Mouse (Mus musculus) 416B (cell line): ENCODE measurements around the gene Upp2.
A peak's percentile ranks its signal among the peaks of the same experiment; 100 is the strongest.

Experiments used
- DNase-seq: peaks from one replicate; pipeline ENCODE4 v3.0.0; 2011; ENCODE audit warnings: low read depth

Gene Upp2

DNA sequence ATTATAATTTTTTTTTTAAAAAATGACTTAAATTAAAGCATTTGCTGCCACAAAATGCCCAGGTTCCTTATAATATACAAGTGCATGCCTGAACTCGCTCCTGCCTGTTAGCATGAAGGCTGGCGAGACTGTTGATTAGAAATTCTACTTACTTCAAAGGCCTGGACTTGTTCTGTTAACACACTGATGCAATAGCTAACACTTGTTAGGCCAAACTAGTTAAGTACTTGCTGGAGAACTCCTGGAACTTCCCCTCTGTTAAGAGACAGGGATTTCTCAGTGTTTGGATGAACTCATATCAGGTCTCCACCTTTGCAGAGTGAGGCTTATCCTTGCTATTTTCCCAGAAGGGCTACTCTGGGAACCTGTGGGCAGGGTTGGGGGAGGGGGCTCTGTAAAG, 105.4 kb downstream of the Upp2 start:
- no peak for DNase-seq

DNA sequence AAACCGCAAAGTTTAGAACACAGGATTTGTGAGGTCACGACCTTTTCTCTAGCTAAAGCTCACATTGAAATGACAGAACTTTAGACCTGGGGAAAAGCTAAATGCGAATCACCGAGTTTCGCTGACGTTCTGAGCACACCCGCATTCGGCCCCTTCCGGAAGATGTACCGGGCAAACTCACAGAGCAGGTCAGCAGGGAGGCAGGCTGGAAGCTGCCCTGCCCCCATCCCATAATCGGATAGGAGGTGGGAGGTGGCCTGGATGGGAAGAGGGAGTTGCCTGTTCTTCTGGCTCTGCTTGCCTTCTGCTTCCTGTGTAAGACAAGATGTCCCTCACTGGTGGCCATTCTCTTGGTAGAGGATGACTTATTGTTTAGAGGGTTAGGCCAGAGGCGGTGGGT, 112.9 kb downstream of the Upp2 start:
- no peak for DNase-seq

DNA sequence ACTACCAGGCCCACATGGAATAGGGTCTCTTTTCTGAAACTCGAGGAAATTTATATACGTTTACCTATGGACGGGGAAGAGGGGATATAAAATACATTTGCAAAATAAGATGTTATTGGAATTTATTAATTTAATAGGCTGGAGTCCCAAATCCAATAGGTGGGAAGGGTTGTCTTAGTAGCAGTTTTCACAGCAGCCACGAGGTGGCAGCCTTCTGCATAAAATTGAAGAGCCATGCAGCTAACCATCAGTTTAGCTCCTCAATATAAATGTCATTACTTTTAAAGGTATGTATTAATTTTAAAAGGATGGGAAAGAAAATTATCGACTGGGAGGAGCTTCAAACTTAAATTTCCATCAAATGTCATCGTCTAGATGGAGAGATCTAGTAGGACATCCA, 113.7 kb downstream of the Upp2 start:
- DNase-seq: peak; percentile 65

DNA sequence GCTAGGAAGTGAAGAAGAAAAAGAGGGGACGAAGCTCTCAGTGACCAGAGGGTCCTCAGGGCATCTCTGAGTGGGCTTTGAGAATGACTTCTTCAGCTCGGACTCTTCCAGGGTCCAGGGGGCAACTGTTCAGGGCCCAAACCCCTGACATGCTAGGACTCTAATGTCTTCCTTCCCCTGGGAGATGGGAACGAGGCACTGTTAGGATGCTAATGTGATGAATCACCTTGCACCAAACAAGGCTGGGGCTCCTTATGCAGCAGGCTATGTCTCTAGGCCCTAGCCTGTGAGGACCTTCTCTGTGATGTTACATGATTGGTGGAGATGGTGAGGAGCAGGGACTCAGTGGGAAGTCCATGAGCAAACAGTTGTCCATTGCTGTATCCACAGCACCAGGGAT, 114.3 kb downstream of the Upp2 start:
- DNase-seq: no peak

DNA sequence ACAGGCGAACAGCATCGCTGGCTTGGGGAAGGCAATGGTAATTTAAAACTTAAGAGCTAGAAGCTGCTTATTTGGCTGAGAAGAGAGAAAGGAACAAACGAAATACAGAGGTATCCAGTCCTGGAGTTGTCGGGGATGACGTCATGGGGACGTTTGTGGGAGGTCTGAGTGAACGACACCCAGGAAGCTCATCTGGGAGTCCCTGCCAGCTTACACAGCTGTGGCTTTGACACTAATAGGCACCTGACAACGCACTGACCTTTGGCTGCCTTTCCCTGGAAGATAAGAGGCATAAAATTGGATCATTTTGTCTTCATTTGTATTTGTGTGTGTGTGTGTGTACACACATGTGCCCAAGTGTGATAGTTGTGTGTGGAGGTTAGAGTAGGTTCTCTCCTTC, 130.4 kb downstream of the Upp2 start:
- DNase-seq: no peak

DNA sequence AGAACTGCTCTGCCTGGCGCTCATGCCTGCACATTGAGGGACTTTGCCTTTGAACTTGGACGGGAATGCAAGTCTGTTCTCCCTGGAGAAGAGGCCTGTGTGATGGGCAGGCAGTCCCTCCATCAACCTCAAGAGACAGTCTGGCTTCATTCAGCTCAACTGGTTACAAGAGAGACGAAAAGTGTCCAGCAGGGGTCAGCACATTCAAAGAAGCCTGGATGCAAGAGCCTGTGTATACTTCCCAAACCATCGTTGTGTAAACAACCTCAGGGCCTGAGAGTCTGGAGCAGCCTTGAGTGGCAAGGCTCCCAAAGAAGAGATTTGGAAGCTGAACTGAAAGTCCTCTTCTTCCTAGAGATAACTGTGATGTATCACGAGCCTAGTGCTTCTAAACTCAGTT, 132.8 kb downstream of the Upp2 start:
- peak; percentile 64 for DNase-seq

DNA sequence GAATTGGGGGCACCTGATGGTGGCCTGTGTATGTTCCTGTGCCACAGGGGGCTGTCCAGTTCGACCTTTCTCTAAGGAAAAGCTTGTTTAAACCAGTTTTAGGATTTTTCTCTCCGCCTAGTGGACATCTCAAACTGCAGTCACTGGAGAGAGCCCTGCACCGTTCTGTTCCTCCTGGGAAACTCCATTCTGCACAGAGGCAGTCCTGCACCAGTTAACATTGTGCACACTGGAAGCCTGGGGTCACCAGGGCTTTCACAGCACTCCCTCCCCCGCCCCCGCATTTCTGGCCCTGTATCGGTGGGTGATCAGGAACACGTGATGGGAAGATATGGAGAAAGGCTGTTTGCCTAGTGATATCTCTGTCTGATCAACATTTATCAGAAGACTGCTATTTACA, 133.3 kb downstream of the Upp2 start:
- DNase-seq: no peak

DNA sequence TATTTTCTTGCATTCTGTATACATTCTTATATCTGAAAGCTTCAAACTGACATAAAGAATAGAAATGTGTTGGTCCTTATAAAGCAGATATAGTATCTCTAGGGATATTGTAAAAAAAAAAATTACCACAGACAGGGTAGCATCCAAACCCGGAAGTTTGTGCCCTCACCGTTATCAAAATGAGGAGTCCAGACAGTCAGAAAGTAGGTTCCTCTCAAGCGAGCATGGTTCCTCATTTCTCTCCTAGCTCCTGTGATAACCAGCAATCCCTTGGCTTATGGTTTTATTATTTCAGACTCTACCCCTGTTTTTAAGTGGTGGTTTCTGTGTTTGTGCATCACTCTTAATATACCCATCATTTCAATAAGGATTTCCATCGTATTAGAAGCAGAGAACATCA, 134.5 kb downstream of the Upp2 start:
- no peak for DNase-seq

DNA sequence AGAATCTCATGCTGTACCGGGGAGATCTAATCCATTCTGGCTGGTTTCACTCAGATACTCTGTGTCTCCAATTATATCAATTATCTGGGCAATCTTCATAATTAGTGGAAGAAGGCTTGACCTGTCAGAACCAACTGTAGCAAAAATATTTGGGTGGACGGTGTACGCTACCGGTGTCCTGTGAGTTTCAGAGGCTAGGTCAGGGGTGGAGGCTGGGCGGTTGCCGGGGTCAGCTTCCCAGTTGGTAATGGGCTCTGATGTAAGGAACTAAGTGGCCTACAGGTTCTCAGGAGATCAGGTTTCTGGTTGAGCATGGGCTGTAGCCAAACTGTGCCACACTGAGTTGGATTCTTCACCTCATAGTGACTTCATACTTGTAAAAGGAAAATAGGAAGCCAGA, 136.1 kb downstream of the Upp2 start:
- DNase-seq: no peak

DNA sequence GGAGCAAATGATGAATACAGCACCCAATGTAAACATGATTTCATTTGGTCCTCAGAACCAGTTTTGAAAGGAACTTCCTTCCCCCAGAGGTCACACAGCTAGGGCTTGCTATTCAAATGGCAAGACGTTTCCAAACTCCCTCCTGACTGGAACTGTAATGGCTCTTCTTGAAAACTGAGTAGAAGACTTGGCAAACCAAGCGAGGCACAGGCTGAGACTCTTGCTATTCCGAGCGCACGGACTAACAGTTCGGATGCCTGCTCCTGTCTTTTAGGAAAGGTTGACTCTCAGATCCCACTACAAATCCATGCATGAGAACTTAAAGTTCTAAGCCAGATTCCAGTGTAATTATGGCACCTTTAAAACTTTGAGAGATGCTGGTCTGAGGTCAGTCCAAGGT, 136.5 kb downstream of the Upp2 start:
- DNase-seq: no peak

DNA sequence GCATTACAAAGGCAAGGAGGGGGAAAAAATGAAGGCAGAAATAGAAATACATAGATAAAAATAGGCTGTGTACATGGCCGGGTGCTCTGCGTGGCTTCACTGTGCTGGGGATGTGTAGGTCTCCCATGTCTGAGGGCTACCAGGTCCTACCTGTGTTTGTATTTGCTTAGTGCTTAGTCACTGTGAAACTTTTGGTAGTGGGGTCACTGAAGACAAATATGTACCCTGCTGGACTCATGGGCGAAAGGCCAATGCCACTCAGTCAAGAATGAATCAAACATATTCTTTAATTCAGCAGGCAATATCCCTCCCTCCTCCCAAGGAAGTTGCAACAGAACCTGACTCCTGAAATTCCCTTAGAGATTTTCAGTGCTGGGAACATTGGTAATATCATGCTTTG, 137.5 kb downstream of the Upp2 start:
- DNase-seq: no peak

DNA sequence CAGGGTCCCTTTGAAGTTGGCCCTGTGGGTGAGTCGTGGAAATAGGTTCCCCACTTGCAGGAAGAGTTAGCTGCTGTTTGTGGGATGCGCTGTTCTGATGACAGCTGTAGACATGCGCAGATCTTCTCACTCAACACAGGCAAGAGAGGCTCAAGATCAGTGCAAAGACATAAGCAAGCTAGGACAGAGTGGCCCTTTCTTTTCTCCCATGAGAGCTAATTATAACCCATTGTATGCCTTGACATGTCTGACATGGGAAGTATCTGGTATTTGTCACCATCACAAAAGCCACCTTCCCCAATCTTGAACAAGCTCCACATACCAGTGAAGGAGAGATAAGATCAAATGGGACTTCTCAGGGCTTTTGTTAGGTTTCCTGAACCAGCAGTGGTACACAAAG, 140.6 kb downstream of the Upp2 start:
- DNase-seq: no peak

DNA sequence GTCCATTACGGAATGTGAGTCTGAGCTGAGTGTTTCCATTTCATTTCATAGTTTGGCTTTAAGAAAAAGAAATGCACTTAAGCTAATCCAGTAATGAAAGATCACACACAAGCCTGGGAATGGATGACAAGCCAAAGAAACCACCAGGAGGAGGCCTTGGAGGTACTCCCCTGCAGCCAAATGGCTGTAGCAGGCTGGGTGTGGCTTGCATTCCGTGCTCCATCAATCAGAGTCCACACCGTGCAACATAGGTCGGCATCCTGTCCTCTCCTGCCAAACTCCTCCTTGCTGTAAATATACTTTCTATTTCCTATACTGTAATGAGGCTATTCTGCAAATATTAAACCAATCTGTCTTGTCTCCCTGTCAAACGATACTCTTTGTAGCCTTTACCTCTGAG, 143.1 kb downstream of the Upp2 start:
- no peak for DNase-seq

DNA sequence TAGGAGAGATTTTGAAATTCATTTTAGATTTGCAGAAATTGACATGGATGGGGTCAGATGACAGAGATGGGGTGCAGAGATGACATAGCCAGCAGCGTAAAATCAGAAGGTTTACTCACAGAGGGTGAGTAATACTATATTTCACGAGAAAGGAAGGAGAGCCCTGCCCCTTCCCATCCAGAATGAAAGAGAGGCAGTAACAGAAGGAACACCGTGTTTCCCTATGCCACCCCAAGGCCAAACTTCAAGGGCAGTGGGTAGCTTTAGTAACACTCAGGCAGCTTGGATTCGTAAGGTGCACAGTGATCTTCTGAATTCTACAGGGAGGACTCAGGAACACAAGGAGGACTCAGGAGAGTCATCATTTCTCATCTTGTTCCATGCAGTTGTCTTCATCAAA, 144.0 kb downstream of the Upp2 start:
- DNase-seq: no peak

DNA sequence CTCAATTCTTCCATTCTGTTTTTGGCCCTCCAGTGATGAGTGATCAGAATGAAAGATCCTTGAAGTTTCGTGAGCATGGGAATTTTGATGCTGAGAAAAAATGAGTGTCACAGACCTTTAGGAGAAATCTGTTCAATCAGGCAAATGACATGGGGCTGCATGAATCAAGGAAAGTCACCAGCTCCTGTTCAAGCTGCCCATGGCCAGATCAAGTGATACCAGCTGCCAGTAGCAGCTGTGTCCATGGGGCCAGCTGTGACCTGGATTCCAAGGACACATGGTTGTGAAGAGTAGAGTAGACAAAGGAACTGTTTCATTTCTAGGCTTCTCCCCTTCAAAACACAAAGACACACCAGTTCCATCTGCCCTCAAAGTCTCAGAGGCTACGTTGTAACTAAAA, 144.4 kb downstream of the Upp2 start:
- DNase-seq: no peak

DNA sequence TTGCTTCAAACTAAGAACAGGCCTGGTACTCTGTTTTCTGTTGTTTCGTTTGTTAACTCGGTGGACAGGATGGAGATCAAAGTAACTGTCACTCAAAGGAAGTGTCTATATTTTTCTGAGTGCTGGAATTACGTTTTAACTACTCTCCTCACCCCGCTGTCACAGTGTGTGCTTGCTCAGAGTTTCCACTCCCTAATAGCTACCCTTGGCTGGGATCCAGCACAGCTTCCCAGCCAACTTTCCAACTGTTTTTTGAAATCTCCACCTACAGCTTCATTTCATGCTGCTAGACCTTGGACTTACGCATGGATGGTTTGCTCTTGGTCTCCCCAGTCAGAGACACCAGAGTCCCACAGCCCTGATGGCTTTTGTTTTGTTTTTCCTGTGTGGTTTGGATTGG, 144.8 kb downstream of the Upp2 start:
- no peak for DNase-seq

DNA sequence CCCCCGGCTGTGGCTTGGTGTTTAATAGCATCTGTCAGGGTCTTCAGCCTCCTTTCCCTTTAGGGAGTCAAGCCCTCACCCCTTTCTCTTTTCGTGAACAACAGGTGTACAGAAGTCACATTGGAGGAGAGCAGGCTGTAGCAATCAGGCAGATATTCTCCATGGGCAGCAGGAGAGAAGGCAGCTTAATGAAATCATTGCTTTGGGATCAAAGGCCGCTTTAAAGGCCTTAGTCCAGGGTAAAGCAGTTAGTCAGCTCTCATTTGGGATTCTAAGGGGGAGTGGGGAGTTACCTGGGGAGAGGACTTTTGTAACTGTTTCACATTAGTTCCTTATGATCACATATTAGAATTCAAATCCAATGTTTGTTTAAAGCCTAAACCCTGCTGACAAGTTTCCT, 150.8 kb downstream of the Upp2 start:
- no peak for DNase-seq

DNA sequence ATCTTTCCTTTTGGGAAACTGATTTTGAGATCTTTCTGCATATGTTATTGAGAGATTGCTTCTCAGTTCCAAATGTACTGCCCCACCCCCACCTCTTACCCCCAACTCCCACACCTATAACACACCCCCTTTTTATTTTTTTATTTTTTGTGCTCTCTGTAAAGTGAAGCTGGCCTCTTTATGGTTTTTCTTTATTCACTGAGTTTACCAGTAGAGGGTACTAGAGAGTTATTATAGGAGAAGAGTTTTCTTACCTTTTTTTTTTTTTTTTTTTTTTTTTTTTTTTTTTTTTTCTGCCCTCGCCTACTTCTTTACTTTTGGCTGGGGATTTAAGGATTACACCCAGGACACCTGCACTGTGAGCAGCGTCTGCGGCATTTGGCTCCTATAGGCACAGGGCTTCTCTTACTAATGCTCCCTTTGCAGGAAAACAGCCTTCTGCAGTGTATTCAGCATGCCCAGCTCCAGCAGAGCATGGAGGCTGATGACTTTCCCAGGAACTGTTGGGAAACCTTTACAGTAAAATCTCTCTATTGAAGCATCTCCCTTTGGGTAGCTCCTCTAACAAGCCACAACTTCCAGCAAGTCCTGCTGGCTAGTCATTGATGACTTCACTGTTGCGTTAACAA, 170.2 kb downstream of the Upp2 start:
- DNase-seq: peak; percentile 42

DNA sequence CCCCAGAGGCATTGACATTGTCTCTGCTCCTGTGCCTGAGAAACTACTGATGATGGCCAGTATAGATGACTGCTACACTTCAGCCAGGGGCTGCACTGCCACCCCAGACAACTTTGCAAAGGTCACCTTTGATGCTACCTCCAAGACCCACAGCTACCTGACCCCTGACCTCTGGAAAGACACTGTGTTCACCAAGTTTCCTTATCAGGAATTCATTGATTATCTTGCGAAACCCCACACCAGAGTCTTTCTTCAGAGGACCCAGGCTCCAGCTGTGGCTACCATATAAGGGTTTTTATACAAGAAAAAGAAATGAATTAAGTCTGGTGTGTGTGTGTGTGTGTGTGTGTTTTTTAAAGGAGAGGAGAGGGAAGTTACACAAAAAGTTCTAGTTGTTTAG, 174.1 kb downstream of the Upp2 start:
- DNase-seq: no peak

DNA sequence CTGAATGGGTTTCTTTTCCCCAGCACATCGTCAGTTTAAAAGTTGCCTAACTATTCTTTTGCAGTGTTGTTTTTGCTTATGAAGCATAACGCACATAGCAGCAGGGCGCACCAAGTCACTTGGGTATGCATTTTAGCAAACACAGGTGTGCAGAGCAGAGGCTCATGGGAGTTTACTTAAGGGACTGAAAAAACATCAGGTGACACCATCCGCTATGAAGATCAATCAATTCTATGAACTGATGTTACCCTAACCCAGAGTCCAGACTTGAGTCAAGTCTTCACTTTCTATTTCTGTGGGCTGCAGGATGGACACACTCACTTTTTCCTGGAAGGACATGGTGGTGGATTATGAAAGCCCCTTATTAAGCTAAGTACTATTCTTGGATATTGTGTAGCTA, 174.9 kb downstream of the Upp2 start:
- no peak for DNase-seq

DNA sequence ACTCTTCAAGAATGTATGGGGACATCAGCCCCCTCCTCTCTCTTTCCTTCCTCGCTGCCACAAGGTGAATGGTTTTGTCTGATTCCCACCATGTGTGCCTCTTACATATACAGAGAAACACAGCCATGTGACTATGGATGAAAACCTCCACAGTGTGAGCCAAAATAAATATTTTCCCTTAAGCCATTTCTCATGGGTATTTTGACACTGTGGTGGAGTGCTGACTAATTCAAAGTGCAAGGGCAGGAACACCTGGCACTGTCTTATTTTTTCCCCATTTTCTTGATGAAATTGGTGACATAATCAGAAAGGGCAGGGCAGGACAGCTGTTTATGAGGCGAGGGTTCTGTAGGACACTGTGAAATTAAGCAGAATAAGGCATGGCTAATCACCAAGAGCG, 176.3 kb downstream of the Upp2 start:
- no peak for DNase-seq

DNA sequence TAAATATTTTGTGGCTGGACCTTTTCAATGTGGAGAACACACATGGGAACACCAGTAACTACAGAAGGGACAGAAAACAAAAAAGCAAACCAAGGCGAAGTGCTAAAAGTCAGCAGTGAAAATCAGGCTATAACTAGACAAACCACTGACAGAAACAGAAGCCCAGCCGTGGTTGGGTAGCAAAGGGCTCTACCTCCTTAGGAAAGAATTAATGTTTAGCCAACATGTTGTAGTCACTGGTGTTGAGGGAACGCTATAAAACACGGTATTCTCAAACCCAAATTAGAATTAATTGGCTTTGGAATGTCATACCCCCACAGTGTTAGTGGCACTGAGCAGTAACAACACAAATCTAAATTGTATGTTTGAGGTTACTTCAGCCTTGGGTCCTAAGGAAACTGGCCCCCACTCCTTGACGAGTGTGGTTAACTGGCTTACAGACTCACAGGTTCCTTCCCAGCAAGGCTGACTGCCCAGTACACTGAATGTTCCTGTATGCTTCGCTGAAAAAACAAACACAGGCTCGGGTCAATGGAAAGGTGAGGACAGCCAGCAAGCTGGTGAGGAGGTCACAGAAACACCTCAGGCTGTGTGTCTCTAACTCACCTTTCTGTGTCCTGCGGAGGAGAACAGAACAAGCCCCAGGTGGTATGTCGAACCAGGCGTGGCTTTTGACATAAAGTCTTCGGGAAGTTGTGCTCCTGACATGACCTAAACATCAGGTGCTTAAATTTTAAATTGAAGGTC, 180.6 kb downstream of the Upp2 start:
- no peak for DNase-seq

DNA sequence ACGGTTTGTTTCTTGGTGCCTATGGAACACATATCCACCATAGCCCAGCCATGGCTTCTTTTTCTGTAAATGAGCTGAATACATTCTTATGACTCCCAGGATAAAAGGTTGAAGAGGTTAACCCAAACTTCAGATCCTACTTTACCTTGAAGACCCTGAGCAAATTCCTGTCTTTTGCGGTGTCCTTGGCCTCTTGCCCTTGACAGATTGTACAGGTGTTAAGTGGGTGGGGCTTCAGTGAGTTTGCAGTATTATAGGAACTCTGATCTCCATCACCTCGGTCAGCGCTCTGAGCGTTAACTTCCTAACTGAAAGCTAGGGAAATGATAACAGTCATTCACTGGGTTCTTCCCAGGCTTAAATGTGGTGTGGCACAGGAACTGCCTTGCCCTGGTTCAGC, 181.2 kb downstream of the Upp2 start:
- no peak for DNase-seq

DNA sequence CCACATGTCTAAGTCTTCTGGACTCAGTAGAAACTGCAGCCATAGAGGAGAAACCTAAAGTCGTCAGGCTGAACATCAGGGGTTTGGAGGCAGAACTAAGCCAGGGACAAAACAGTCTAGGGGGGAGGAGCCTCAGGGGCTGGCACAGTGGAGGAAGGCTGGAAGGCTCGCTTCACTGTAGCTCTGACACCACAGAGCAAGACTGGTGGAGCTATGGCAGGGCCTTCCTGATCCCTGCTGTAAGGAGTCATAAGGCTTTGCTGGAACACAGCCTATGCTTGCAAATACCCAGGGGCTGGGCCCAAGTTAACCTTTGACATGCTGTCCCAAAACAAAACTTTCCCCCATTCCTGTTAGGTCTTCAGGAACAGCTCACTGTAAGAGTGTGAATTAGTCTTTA, 185.8 kb downstream of the Upp2 start:
- no peak for DNase-seq
